Mouse (Mus musculus) small intestine, adult 2 months (tissue): ENCODE results near the gene Hexim2.

Source experiments
- CTCF ChIP-seq: fragments of 200-500 bp; IDR thresholded peaks from 2 replicates; pipeline ENCODE4 v1.5.1; 2012; ENCODE audit warnings: low read depth, mild to moderate bottlenecking, control low read depth, inconsistent platforms, low read length, moderate library complexity, mixed read lengths; ENCODE audit not compliant: insufficient replicate concordance, insufficient read length; ENCODE audit errors: extremely low read depth
- POLR2A ChIP-seq: fragments of 200-500 bp; IDR thresholded peaks from 2 replicates; pipeline ENCODE4 v1.6.1; 2012; ENCODE audit warnings: low read depth, mild to moderate bottlenecking, control low read depth, inconsistent platforms, low read length, moderate library complexity

GRCm38 (mm10) chr11:103117591-103118009 is 14.6 kb upstream of the Hexim2 start:
- no peak for TF ChIP-seq CTCF
- no peak for TF ChIP-seq POLR2A
